Mouse (Mus musculus) heart, adult 2 months (tissue): ENCODE measurements around the gene Slc10a4.

Experiments used
- CTCF ChIP-seq: fragments of 200-600 bp; IDR thresholded peaks from 2 replicates; pipeline ENCODE4 v1.8.1; 2022; ENCODE audit warnings: antibody characterized with exemption, mild to moderate bottlenecking, moderate library complexity
- EP300 ChIP-seq: fragments of 200-500 bp; IDR thresholded peaks from 2 replicates; pipeline ENCODE4 v1.6.1; 2011; ENCODE audit warnings: low read depth, low read length, control low read depth; ENCODE audit not compliant: insufficient read depth
- POLR2A ChIP-seq: fragments of 200-500 bp; IDR thresholded peaks from 2 replicates; pipeline ENCODE4 v1.6.1; 2011; ENCODE audit warnings: mild to moderate bottlenecking, low read depth, low read length, control low read depth; ENCODE audit not compliant: insufficient read depth

- TF ChIP-seq POLR2A = no peak
- TF ChIP-seq CTCF = no peak
- no peak for TF ChIP-seq EP300
Measured at GRCm38 (mm10) chr5:73061506-73062155, 54.9 kb downstream of the Slc10a4 start.
